Mouse (Mus musculus): ENCODE measurements around the gene Mpo. TPM values are rescaled to one million over a fixed set of nuclear protein-coding genes. Genes with fewer than 3 reads are reported as not detected.

Mpo gene
- total and polyA plus RNA-seq, 3 experiments: 0.13 TPM; not detected in 2

- H3K36me3 ChIP-seq (ENCODE audit: control insufficient read depth in 1 of 2, insufficient read depth in 2 of 2, low read length in 2 of 2): no peaks in the 10 kb centered on the region
- H3K9ac ChIP-seq (ENCODE audit: control insufficient read depth, low read depth, low read length, poor library complexity, severe bottlenecking): no peak overlapping the region
- no peaks in the 10 kb centered on the region for H3K9me3 ChIP-seq (replicated peaks; ENCODE audit: insufficient read depth, low read length)
- peaks cover 8 to 10% of the 10 kb centered on the region in 2 experiments; a peak in 3 of 4 replicates for H3K27me3 ChIP-seq (ENCODE audit: control insufficient read depth in 1 of 2, insufficient read depth in 2 of 2, low read length in 2 of 2)
- no peak overlapping the region for H3K27ac ChIP-seq (ENCODE audit: control insufficient read depth, low read depth, low read length)
- H3K4me3 ChIP-seq (ENCODE audit: control insufficient read depth in 1 of 2, insufficient read depth in 1 of 2, low read depth in 2 of 2, low read length in 2 of 2): no peak overlapping the region
- H3K79me2 ChIP-seq (ENCODE audit: control insufficient read depth, insufficient read depth, low read length, poor library complexity): no peaks in the 10 kb centered on the region
- TF ChIP-seq CHD2 (IDR thresholded peaks at IDR 0.05; ENCODE audit: low read length) (no peak), CTCF (IDR thresholded peaks at IDR 0.05 in 2 of 3, conservative IDR thresholded peaks at IDR 0.05 in 1 of 3; ENCODE audit: control insufficient read depth in 1 of 3, insufficient read depth in 1 of 3, low read depth in 2 of 3, low read length in 3 of 3, poor library complexity in 1 of 3, severe bottlenecking in 1 of 3) (no peak), NRF1 (IDR thresholded peaks at IDR 0.05; ENCODE audit: insufficient read depth, low read depth, low read length, poor library complexity, severe bottlenecking) (no peak), SMC3 (IDR thresholded peaks at IDR 0.05; ENCODE audit: low read depth, low read length) (no peak), TAL1 (IDR thresholded peaks at IDR 0.05; ENCODE audit: low read length) (no peak), USF2 (IDR thresholded peaks at IDR 0.05; ENCODE audit: borderline replicate concordance in 1 of 2, insufficient read depth in 1 of 2, low read depth in 1 of 2, low read length in 2 of 2) (no peak), KAT2A (conservative IDR thresholded peaks at IDR 0.05; ENCODE audit: low read depth, low read length) (no peak), MYC (IDR thresholded peaks at IDR 0.05; ENCODE audit: low read depth, low read length) (no peak), ZMIZ1 (IDR thresholded peaks at IDR 0.05; ENCODE audit: low read depth, low read length) (no peak), RAD21 (IDR thresholded peaks at IDR 0.05; ENCODE audit: low read depth, low read length) (no peak), MEF2A (IDR thresholded peaks at IDR 0.05; ENCODE audit: extremely low read depth, insufficient replicate concordance, low read depth, low read length, poor library complexity, severe bottlenecking) (no peak), USF1 (IDR thresholded peaks at IDR 0.05; ENCODE audit: low read depth, low read length) (no peak), ZKSCAN1 (IDR thresholded peaks at IDR 0.05; ENCODE audit: low read depth, low read length) (no peak)
- no peaks in the 10 kb centered on the region for H3K4me1 ChIP-seq (ENCODE audit: control insufficient read depth in 1 of 2, insufficient read depth in 2 of 2, low read length in 2 of 2)
- no peak for DNase-seq (ENCODE audit: low read depth, low spot score)
Measured at GRCm38 (mm10) chr11:87846968-87847600, 53.7 kb downstream of the Mpo start.

- DNase-seq (ENCODE audit: low read depth, low spot score): no peak
- TF ChIP-seq NELFE (IDR thresholded peaks at IDR 0.05; ENCODE audit: low read depth, low read length) (no peak), ZNF384 (IDR thresholded peaks at IDR 0.05; ENCODE audit: low read depth, low read length) (no peak), SMC3 (IDR thresholded peaks at IDR 0.05; ENCODE audit: low read depth, low read length) (no peak), BHLHE40 (IDR thresholded peaks at IDR 0.05; ENCODE audit: borderline replicate concordance, low read depth, low read length) (no peak), UBTF (IDR thresholded peaks at IDR 0.05; ENCODE audit: borderline replicate concordance, insufficient read depth, low read depth, low read length) (no peak), CHD1 (IDR thresholded peaks at IDR 0.05; ENCODE audit: low read depth, low read length) (no peak), MXI1 (IDR thresholded peaks at IDR 0.05; ENCODE audit: low read depth, low read length) (no peak), POLR2AphosphoS5 (IDR thresholded peaks at IDR 0.05; ENCODE audit: borderline replicate concordance, low read depth, low read length) (no peak), USF1 (IDR thresholded peaks at IDR 0.05; ENCODE audit: low read depth, low read length) (no peak), CHD2 (IDR thresholded peaks at IDR 0.05; ENCODE audit: low read length) (no peak), JUND (IDR thresholded peaks at IDR 0.05; ENCODE audit: low read depth, low read length) (no peak), ZMIZ1 (IDR thresholded peaks at IDR 0.05; ENCODE audit: low read depth, low read length) (no peak), NRF1 (IDR thresholded peaks at IDR 0.05; ENCODE audit: insufficient read depth, low read depth, low read length, poor library complexity, severe bottlenecking) (no peak), USF2 (IDR thresholded peaks at IDR 0.05; ENCODE audit: borderline replicate concordance in 1 of 2, insufficient read depth in 1 of 2, low read depth in 1 of 2, low read length in 2 of 2) (no peak)
- H3K36me3 ChIP-seq (ENCODE audit: control insufficient read depth in 1 of 2, insufficient read depth in 2 of 2, low read length in 2 of 2): peaks cover 0 to 2% of the 10 kb centered on the region in 2 experiments; a peak in 1 of 4 replicates
Measured at GRCm38 (mm10) chr11:87847884-87848283, 54.5 kb downstream of the Mpo start.

More at GRCm38 (mm10) chr11:87847884-87848283, 54.5 kb downstream of the Mpo start:
- Histone ChIP-seq H3K4me1 (ENCODE audit: control insufficient read depth in 1 of 2, insufficient read depth in 2 of 2, low read length in 2 of 2) (peaks cover 0 to 4% of the 10 kb centered on the region in 2 experiments; a peak in 1 of 4 replicates), H3K27me3 (ENCODE audit: control insufficient read depth in 1 of 2, insufficient read depth in 2 of 2, low read length in 2 of 2) (peaks cover 6 to 9% of the 10 kb centered on the region in 2 experiments; a peak in 3 of 4 replicates), H3K79me2 (ENCODE audit: control insufficient read depth, insufficient read depth, low read length, poor library complexity) (no peaks in the 10 kb centered on the region; the same call in 1 of the 2 replicates), H3K27ac (ENCODE audit: control insufficient read depth, low read depth, low read length) (no peak overlapping the region), H3K9me3 (replicated peaks; ENCODE audit: insufficient read depth, low read length) (no peaks in the 10 kb centered on the region), H3K4me3 (ENCODE audit: control insufficient read depth in 1 of 2, insufficient read depth in 1 of 2, low read depth in 2 of 2, low read length in 2 of 2) (no peak overlapping the region), H3K9ac (ENCODE audit: control insufficient read depth, low read depth, low read length, poor library complexity, severe bottlenecking) (no peak overlapping the region)

Measured in MEL (cell line).